Mouse (Mus musculus): Measurements from ENCODE around the gene Krt80. TPM values are rescaled to one million over a fixed set of nuclear protein-coding genes. Genes with fewer than 3 reads are reported as not detected.

The Krt80 gene
- polyA plus RNA-seq, 1 experiment from 2014 or later: 1.2 TPM

- H3K4me2 ChIP-seq (replicated peaks): no peak overlapping the region
- H3K4me1 ChIP-seq (replicated peaks): peaks cover 19% of the 10 kb centered on the region
- ATAC-seq: no peak
- H3K9me3 ChIP-seq: no peaks in the 10 kb centered on the region
- H3K4me3 ChIP-seq (replicated peaks): no peak overlapping the region
- H3K27me3 ChIP-seq (replicated peaks): no peaks in the 10 kb centered on the region
- H3K9ac ChIP-seq: no peak overlapping the region
- no peak overlapping the region for H3K27ac ChIP-seq
- 46% methylated on average over 14 of the region's 14 CpGs for WGBS
- no peaks in the 10 kb centered on the region for H3K36me3 ChIP-seq
Observed at GRCm38 (mm10) chr15:101318889-101319765, 50.8 kb downstream of the Krt80 start.

- Histone ChIP-seq H3K9me3 (no peaks in the 10 kb centered on the region), H3K36me3 (no peaks in the 10 kb centered on the region), H3K9ac (no peak overlapping the region), H3K4me2 (replicated peaks) (no peak overlapping the region), H3K27me3 (replicated peaks) (no peaks in the 10 kb centered on the region), H3K4me1 (replicated peaks) (peaks cover 19% of the 10 kb centered on the region), H3K27ac (no peak overlapping the region), H3K4me3 (replicated peaks) (no peak overlapping the region)
- ATAC-seq: no peak
- 73% methylated on average over 2 of the region's 2 CpGs for WGBS
Observed at GRCm38 (mm10) chr15:101317814-101318500, 52.0 kb downstream of the Krt80 start.

- Histone ChIP-seq H3K9me3 (no peaks in the 10 kb centered on the region), H3K27me3 (replicated peaks) (no peaks in the 10 kb centered on the region), H3K9ac (no peak overlapping the region; the same call in 1 of the 2 replicates), H3K4me3 (replicated peaks) (no peak overlapping the region), H3K4me1 (replicated peaks) (peaks cover 19% of the 10 kb centered on the region), H3K36me3 (no peaks in the 10 kb centered on the region), H3K4me2 (replicated peaks) (no peak overlapping the region; the same call in 1 of the 2 replicates), H3K27ac (no peak overlapping the region)
- ATAC-seq: no peak
- WGBS: 61% methylated on average over 18 of the region's 18 CpGs
Observed at GRCm38 (mm10) chr15:101316913-101317813, 52.8 kb downstream of the Krt80 start.

- H3K9ac ChIP-seq: no peak overlapping the region; the same call in 1 of the 2 replicates
Observed at GRCm38 (mm10) chr15:101316279-101316912, 53.6 kb downstream of the Krt80 start.

GRCm38 (mm10) chr15:101315832-101316231 is 54.1 kb downstream of the Krt80 start:
- Histone ChIP-seq H3K36me3 (no peaks in the 10 kb centered on the region), H3K4me2 (replicated peaks) (peak overlapping the region; percentile 65), H3K4me1 (replicated peaks) (peaks cover 8% of the 10 kb centered on the region), H3K27ac (no peak overlapping the region), H3K27me3 (replicated peaks) (no peaks in the 10 kb centered on the region), H3K9me3 (no peaks in the 10 kb centered on the region), H3K4me3 (replicated peaks) (peak overlapping the region; percentile 31), H3K9ac (no peak overlapping the region)
- WGBS: 4% methylated on average over 11 of the region's 11 CpGs
- peak; percentile 82 for ATAC-seq

More at GRCm38 (mm10) chr15:101316279-101316912, 53.6 kb downstream of the Krt80 start:
- ATAC-seq: no peak
- Histone ChIP-seq H3K27me3 (replicated peaks) (no peaks in the 10 kb centered on the region), H3K9me3 (no peaks in the 10 kb centered on the region), H3K4me3 (replicated peaks) (peak overlapping the region; percentile 31), H3K4me1 (replicated peaks) (peaks cover 13% of the 10 kb centered on the region), H3K36me3 (no peaks in the 10 kb centered on the region), H3K27ac (no peak overlapping the region), H3K4me2 (replicated peaks) (peak overlapping the region; percentile 65)
- 60% methylated on average over 13 of the region's 13 CpGs for WGBS

- ATAC-seq: peak; percentile 8; the same call in 1 of the 2 replicates
- Histone ChIP-seq H3K9me3 (no peaks in the 10 kb centered on the region), H3K4me3 (replicated peaks) (no peak overlapping the region), H3K9ac (no peak overlapping the region), H3K27me3 (replicated peaks) (no peaks in the 10 kb centered on the region), H3K4me2 (replicated peaks) (peak overlapping the region; percentile 65), H3K27ac (no peak overlapping the region), H3K36me3 (no peaks in the 10 kb centered on the region), H3K4me1 (replicated peaks) (peaks cover 7% of the 10 kb centered on the region; the same call in 1 of the 2 replicates)
- WGBS: 88% methylated on average over 4 of the region's 4 CpGs
Observed at GRCm38 (mm10) chr15:101315378-101315777, 54.6 kb downstream of the Krt80 start.

GRCm38 (mm10) chr15:101312006-101312405 is 58.0 kb downstream of the Krt80 start:
- peaks cover 14% of the 10 kb centered on the region for H3K4me1 ChIP-seq (replicated peaks)
- no peak overlapping the region for H3K9ac ChIP-seq
- H3K27ac ChIP-seq: no peak overlapping the region
- WGBS: 77% methylated on average over 6 of the region's 6 CpGs
- no peak overlapping the region for H3K4me2 ChIP-seq (replicated peaks)
- H3K27me3 ChIP-seq (replicated peaks): no peaks in the 10 kb centered on the region
- no peaks in the 10 kb centered on the region for H3K36me3 ChIP-seq
- H3K9me3 ChIP-seq: no peaks in the 10 kb centered on the region
- no peak for ATAC-seq
- H3K4me3 ChIP-seq (replicated peaks): no peak overlapping the region

- no peaks in the 10 kb centered on the region for H3K9me3 ChIP-seq
- no peak overlapping the region for H3K9ac ChIP-seq
- H3K4me1 ChIP-seq (replicated peaks): peaks cover 14% of the 10 kb centered on the region
- H3K27ac ChIP-seq: no peak overlapping the region
- H3K36me3 ChIP-seq: no peaks in the 10 kb centered on the region
- H3K4me2 ChIP-seq (replicated peaks): no peak overlapping the region
- no peaks in the 10 kb centered on the region for H3K27me3 ChIP-seq (replicated peaks)
- H3K4me3 ChIP-seq (replicated peaks): no peak overlapping the region
- 50% methylated on average over 12 of the region's 15 CpGs for WGBS
- no peak for ATAC-seq
Observed at GRCm38 (mm10) chr15:101311087-101311770, 58.7 kb downstream of the Krt80 start.

- H3K4me1 ChIP-seq (replicated peaks): peaks cover 14% of the 10 kb centered on the region
- H3K4me2 ChIP-seq (replicated peaks): no peak overlapping the region
- H3K27ac ChIP-seq: no peak overlapping the region
- 24% methylated on average over 5 of the region's 5 CpGs for WGBS
- H3K36me3 ChIP-seq: no peaks in the 10 kb centered on the region
- no peak overlapping the region for H3K4me3 ChIP-seq (replicated peaks)
- H3K27me3 ChIP-seq (replicated peaks): no peaks in the 10 kb centered on the region
- H3K9me3 ChIP-seq: no peaks in the 10 kb centered on the region
- ATAC-seq: peak; percentile 58; the same call in 1 of the 2 replicates
- no peak overlapping the region for H3K9ac ChIP-seq
Observed at GRCm38 (mm10) chr15:101309493-101309892, 60.5 kb downstream of the Krt80 start.

- Histone ChIP-seq H3K9me3 (no peaks in the 10 kb centered on the region), H3K4me2 (replicated peaks) (no peak overlapping the region), H3K27ac (no peak overlapping the region), H3K27me3 (replicated peaks) (no peaks in the 10 kb centered on the region), H3K4me3 (replicated peaks) (no peak overlapping the region), H3K36me3 (no peaks in the 10 kb centered on the region), H3K9ac (no peak overlapping the region), H3K4me1 (replicated peaks) (peaks cover 14% of the 10 kb centered on the region)
- ATAC-seq: no peak
- 57% methylated on average over 13 of the region's 13 CpGs for WGBS
Observed at GRCm38 (mm10) chr15:101308440-101309348, 61.3 kb downstream of the Krt80 start.

Measured in intestine, embryonic 15.5 days (tissue).